Mouse (Mus musculus): ENCODE measurements around the gene Tpt1.
"Not testable (repeated sequence)": the region's sequence is repeated elsewhere in the genome, so short reads cannot be mapped to it uniquely, and the experiment has no call there.

Gene Tpt1

DNA sequence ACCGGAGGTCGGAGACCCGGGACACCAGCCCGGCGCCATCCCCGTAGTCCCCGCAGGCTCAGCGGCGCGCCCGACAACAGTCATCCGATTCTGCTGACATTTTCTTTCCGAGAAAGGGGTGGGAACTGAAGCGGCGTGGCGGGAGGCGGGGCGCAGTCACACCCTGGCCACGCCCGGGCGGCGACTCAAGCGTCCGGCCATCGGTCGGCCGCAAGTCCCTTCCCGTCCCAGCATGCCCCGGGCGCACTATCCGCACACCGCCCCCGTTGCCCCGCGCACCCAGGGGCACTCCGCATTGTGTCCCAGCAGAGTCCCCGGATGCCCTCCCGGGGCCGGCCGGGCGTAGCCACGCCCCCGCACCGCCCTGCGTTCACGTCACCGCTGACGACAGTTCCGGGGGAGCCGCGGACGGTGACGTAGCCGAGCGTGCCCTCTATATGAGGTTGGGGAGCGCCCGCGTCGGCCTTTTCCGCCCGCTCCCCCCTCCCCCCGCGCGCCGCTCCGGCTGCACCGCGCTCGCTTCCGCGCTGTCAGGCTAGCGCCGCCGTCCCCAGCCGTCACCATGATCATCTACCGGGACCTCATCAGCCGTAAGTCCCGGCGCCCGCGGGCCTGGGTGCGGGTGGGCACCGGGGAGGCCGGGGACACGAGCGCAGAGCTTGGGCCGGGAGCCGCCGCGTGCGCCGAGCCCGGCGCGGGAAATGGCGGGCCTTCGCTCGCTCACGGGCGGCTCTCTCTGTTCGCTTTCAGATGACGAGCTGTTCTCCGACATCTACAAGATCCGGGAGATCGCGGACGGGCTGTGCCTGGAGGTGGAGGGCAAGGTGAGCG is at the start of gene Tpt1:
Gene Tpt1 (plus strand): TSS at position 227 of the 831 bp plus-strand sequence.
- DNase-seq (ENCODE audit: low read depth, low spot score): peak; percentile 98

DNA sequence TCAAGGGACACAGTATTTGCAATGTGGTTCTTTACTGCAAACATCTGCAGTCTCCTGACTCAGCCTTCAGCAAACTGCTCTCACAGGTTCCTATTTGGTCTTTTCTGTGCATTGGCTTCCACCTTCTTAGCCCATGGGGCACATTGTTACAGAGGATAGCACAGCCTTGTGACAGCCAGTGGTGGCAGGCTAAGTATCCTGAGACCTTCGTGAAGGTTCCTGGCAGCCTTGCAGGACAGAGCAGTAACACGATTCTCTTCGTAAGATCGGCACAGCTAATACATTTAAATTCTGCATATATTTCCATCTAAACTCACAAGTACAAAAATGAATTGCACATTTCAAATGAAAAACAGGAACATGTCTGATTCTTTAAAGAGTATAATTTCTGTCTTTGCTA is 49.0 kb upstream of the Tpt1 start:
- DNase-seq (ENCODE audit: low read depth, low spot score): no peak

DNA sequence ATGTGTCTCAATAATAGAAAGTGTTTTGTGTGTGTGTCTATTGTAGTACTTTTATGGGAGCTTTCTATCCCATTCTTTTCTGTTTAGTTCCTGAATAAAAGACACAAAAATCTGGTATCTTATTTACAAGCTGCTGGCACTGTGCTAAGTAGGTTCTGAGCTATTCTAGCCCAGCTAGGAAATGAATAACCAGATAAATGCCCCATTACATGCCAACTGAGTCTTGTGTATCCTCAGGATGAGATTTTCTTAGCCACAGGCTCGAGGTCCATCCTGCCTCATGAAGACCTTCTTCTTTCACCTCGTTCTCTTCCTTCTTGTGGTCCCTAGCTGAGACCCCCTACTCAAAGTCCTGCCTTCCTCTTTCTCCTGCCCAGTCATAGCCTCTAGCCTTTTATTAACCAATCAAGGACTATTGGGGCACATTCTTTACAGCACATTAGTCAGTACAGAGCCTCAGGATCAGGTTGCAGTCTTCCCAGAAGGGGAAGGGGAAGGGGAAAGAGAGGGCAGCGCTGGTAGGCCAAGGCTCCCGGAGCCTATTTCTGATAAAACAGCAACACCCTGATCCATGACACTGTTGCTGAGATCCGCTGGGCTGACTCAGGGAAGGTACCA is 47.0 kb upstream of the Tpt1 start:
- no peak for DNase-seq (ENCODE audit: low read depth, low spot score)

DNA sequence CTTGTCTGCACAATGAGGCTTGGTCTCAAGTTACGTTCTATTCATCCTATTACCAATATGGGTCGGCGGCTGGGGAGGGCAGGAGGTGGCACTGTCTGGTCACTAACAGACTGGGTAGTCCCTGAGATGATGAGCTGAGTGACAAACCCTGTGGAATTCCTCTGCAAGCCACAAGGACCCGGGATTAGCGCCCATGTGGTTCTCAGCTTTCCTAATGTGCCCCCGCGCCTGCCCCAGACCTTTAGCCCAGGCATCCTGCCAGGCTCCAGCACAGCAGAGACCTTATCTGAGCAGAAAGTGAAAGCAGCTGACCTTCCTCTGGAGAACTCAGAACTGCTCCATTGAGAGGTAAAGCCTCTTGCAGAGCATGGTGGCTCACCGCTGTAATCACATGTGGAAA is 37.1 kb upstream of the Tpt1 start:
- DNase-seq (ENCODE audit: low read depth, low spot score): no peak

DNA sequence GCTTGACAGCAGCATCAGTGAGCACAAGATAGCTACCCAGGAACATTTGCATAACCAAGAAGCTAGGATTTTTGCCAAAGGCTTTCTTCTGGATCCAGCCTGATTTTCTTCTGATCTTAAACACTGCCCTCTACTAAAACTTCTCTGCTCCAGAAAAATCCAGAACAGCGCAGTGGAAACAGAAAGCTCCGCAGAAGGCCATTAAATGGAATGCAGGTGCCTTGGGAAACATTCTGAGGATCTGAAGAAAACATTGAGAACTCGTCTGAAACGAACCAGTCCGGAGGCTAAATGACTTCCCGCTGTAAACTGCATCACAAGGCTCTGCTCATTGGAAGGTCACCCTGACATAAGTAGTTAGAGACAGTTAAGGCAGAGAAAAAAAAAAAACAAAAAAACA is 35.0 kb upstream of the Tpt1 start:
- DNase-seq (ENCODE audit: low read depth, low spot score): no peak

DNA sequence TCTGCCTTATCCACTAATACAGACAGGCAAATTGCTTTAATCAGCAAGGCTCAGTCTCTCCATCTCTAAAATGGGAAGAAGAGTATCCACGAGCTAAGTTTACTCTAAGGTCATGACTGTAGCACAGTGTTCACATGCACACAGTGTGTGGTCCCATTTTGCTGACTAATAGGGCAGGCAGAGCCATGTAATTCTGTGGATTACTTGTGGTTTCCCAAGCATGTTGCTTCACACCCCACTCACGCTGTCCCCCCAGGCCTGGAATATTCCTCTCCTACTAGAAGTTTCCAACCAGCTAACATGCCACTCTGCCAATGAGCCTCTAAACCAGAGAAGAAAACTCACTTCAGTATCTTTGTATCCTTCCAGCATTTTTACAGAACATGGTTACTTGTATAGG is 26.4 kb upstream of the Tpt1 start:
- no peak for DNase-seq (ENCODE audit: low read depth, low spot score)

DNA sequence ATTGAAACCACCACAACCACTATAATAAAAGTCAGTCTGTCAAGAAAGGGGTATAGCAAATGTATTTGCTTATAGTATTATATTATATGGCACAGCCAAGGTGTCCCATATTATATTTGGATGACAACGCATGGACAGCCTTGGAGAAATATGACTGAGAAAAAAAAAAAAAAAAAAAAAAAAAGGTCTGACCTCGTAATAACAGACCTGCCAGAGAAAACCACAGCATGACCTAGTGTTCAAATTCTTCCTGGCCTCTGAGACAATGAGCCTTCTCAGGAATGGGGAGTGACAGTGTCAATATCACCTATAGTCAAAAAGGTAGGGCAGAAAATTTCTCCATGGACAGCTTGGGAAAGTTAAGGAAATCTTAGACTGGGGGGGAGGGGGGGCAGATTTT is 25.6 kb upstream of the Tpt1 start:
- no peak for DNase-seq (ENCODE audit: low read depth, low spot score)

DNA sequence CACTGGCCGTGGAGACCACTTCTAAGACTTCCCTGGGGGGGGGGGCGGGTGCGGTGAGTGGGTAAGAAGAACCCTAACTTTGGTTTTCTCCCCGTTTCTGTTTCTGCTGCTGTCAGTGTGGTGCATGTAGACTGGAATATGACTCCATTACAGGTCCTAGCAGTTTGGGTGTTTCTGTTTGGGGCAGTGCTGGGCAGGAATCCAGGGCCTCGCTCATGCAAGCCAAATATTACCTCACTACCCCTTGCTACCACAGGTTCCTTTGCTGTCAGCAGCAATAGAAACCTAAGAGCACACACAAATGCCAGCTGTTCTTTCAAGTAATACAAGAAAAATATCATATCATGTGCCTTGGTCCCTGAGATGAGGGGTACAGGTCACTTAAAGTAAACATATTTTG is 24.9 kb upstream of the Tpt1 start:
- DNase-seq (ENCODE audit: low read depth, low spot score): no peak

DNA sequence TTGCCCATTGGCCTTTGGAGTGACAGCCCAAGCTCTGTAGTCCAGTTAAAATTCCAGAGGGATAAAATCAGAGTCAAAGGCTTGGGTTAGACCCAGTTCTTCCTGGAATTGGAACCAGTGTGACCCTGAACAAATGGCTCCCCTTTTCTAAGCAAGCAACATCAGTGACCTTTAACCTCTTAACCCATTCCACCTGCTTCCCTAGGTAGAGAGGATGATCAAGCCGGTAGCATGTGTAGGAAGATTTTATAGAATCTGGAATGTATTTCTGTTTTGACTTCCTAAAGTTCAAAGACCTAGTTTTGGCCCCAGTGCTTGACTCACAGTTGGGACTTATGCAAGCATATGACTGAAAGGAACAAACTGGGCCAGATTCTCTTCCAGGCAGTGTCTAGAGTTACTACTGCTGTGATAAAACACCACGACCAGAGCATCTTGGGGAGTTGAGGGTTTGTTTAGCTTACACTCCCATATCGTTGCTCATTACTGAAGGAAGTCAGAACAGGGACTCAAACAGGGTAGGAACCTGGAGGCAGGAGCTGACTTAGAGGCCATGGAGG is 18.0 kb upstream of the Tpt1 start:
- DNase-seq (ENCODE audit: low read depth, low spot score): no peak

DNA sequence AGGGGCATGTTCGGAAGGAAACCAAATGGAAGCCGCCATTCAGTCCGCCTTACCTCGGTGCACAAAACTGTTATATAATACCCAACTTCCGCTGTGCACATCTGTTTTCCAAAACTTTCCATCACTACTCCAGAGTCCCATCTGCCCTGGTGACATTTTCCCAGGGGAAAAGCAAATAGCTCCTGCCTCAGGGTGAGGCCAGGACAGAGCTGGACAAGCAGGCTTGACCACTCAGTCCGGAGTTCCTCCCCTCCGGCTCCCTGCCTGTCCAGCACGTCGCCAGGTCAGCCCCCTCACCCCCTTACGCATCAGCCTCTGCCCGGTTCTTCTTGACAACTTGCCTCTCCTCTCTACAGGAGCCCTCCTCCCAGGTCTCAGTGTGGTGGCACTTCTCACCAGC is 16.7 kb upstream of the Tpt1 start:
- no peak for DNase-seq (ENCODE audit: low read depth, low spot score)

DNA sequence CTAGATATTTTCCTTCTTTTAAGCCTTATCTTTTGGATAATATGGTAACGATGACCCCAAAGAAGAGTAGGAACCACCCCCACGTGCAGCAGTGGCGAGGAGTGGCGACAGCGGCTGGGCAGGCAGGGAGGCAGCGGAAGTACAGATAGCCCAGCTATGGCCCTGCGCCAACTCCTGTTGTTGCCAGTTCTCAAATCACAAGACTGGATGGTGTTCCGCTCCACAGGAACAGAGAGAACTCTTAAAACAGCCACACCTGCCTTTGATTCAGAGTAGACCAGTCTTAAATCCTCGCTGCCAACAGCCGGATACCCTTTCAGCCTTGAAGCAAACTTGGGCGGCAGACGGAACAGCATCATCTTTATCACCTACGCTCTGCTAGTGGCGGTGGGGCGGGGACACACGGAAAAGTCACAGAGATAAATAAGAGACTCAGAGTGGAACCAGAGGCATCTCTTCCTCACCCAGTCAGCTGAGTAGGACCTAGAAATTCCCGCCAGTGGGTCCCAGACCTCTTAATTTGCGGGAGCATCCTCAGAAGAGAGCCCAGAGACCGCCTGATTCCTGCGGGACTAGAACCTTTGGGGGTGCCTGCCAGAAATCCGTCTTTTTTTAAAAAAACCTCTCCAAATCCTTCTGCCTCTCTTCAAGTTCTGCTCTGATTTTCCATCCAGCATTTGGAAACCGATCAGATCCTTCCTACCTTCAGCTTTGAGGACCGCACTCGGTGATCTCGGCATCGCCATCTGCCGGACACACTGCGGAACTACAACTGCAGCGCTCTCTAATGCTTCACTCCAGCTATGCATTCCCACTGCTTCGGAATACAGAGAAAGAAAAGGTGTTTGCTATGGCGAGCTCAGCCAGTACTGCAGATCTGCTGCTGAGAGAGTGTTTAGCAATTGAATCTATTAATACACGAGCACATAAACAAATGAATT is 15.8 kb upstream of the Tpt1 start:
- DNase-seq (ENCODE audit: low read depth, low spot score): peak; percentile 63

DNA sequence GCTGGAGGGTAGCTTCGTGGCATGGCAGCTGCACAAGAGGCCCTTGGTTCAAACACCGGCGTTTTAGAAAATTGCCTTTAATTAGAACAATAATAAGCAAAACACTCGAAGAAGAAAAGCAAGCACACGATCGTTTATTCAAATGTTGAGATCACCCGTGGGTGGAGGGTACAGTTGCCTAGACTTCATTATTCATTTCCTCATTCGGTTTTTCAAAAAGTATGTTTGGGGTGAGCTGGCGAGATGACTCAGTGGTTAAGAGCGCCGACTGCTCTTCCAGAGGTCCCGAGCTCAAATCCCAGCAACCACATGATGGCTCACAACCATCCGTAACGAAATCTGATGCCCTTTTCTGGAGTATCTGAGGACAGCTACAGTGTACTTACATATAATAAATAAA is 15.1 kb upstream of the Tpt1 start:
- DNase-seq (ENCODE audit: low read depth, low spot score): not testable (repeated sequence)

DNA sequence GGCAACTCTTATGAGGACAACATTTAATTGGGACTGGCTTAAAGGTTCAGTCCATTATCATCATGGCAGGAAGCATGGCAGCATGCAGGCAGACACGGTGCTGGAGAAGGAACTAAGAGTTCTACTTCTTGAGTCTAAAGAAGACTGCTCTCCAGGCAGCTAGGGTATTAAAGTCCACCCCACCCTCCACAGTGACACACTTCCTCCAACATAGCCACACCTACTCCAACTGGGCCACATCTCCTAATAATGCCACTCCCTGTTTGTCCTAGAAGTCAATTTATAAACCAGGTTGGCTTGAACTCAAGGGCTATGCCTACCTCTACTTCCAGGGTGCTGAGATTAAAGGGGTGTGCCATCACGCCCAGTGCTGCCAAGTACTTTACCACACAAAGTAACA is 12.9 kb upstream of the Tpt1 start:
- DNase-seq (ENCODE audit: low read depth, low spot score): no peak

DNA sequence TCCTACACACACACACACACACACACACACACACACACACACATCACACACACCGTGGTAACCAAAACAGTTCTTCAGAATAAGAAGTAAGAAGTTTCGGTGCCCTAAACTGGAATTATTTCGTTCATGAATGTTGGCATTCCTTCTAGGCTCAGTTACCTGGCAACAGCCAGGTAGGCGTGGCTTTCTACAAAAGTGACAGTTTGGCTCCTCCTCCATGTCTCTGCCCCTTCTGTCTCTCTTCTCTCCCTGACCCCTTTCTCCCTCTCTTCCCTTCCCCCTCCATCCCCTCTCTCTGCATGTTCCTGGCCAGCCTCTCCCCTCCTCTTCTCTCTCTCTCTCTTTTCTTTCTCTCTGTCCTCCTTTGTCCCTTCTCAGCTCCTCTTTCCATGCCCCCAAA is 11.9 kb upstream of the Tpt1 start:
- DNase-seq (ENCODE audit: low read depth, low spot score): no peak

DNA sequence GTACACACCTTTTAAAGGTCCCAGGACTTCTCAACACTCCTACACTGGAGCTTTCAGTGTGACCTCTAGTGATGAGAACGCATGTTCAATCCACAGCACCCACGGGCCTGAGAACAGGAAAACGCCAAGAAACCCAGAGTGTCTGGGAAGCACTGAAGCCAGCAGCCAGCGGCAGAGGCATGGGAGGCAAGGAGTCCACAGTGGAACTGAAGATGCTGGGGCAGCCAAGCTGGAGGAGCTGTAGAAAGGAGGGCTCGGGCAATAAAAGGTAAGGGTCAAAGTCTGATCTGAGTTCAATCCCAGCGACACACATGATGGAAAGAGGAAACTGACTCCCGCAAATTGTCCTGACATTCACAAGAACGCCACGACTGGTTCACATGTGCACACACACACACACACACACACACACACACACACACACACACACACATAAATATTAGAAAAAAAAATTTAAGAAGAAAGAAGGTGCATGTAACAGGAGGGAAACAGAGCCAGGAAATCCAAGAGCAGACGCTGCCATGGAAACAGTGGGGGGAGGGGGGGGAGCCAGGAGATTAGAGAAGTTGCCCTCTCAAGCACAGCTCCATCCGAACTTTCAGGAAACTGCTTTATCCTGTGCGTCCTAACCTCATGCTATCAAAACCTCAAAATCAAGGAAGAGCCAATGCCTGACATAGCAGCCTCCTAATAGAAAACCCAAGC is 11.2 kb upstream of the Tpt1 start:
- DNase-seq (ENCODE audit: low read depth, low spot score): no peak

DNA sequence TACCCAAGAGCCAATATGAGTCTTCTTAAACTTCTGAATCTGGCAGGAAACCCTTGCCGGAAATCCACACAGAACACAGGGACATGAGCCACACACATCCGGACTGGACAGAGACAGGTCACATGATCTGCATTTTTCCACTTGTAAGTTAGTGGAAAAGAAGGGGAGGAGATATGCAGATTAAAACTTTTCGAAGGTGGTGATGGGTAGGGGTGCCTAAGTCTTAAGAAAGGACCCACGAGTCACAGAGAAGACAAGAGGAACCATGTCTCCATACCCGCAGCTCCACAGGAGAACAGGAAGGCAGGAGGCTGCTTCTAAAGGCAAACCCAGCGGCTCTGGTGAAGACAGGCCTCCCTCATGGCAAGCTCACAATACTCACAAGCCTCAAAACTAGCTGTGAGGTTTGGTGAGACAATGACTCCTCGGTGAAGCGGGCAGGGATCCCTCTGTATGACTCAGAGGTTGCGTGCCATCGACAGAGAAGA is 10.6 kb upstream of the Tpt1 start:
- no peak for DNase-seq (ENCODE audit: low read depth, low spot score)

DNA sequence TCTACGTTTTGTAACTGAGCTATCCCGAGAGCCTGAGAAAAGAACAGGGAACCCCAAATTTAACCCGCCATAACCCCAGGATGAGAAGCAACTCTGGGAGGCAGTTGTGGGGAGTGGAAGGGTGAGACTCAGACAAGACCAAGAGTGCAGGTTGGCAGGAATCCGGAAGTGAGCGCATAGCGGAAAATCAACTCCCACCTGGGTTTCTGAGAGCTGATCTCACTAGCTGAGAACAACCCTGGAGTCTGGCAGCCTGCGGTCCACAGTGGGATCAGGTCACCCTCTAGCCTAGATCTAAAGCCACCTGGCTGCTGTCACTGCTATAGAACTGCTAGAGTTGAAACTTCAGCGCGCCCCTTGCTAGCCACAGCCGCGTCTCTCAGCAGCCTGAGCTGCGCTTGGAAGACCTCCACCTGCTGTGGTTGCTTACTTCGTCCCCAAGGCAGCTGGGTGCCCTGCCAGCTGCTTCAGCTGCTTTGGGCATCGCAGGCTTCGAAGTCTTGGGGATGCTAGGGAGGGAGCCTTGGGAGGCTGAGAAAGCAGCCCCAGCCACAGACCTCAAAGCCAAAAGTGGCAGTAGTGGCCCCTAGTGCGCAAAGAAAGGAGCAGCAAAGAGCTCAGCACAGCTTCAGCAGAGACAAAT is 10.0 kb upstream of the Tpt1 start:
- no peak for DNase-seq (ENCODE audit: low read depth, low spot score)

DNA sequence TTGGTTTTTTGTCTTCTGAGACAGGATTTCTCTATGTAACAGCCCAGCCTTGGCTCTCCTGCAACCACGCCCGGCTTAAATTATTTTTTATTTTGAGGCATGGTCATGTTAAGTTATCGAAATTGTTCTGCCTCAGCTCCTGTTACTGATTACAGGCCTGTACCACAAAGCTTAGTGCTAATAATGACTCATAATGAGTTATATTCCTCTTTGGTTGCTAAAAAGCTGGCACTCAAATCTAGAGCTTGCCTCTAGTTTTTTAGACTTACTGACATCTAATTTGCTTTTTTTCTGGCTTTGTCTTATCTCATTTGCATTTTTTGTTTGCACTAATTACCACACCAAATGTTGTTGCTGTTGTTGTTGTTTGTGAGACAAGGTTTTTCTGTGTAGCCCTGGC is 8.3 kb upstream of the Tpt1 start:
- DNase-seq (ENCODE audit: low read depth, low spot score): no peak

DNA sequence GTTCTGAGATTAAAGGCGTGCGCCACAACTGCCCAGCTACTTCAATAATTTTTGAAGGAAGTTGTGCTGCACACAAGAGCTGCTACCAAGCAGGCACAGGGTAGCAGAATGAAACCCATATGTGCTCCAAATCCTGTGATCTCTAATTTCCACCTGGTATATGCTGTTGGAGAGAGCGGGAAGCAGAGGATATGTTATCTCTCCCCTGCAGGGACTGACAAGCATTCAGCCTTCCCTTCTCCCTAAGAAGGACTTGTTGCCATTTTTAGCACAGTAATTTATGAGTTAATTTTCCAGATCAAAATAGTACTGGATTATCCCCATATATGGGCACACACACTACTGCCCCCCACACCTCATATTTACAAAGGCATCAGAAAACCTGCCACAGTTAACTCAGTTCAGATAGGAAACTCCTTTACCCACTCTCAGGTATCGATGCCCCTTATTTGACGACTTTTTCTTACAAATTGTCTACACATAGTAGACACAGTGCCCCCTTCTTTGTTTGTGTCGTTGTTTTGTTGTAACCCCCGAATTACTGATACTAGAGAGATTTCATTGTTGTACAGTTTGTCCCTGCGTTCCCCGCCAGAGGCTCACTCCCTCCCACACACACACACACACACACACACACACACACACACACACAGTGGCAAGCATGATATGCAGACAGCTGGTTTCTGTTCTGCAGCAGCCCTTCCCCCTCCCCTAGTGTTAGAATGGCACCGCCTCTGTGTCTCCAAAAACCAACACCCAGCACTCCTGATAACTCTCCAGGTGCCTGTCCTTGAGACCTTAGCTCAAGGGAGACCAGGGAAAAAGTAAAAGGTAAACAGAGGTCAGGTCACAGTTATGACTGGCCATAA is 7.6 kb upstream of the Tpt1 start:
- DNase-seq (ENCODE audit: low read depth, low spot score): no peak

DNA sequence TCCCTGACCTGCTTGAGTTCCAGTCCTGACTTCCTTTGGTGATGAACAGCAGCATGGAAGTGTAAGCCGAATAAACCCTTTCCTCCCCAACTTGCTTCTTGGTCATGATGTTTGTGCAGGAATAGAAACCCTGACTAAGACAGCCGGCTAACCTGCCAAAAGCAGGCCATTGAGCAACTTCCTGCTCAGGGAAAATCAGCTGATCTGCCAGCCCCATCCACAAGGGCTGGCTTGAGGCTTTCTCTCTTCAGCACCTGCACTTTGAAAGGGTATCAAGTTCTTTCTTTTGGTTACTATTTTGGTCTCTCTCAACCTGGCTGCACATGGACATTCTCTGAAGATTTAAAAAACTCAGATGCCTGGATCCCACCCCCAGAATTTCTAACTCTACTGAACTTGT is 3.1 kb upstream of the Tpt1 start:
- DNase-seq (ENCODE audit: low read depth, low spot score): not testable (repeated sequence)
